Comparison of ENCODE assay signal across 8 mouse cellular contexts in the genomic region with DNA sequence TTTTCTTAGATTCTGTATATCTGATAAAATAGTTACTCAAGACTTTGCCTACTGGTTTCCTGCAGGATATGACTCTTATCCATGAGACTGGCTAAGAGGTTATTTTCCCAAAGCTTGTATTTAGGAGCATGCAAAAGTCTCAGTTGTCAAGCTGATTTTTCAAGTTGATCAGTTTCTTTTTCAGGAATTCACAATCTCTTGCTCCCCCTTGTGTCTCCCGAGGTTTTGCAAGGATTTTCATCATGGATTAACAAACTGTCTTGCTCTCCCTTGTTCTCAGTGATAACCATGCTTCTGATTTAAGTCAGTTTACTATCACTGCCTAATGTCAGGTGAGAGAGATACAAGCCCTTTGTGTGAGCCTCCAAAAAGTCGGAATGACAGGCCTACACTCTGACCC. TPM values are rescaled to one million over a fixed set of nuclear protein-coding genes. Genes with fewer than 3 reads are reported as not detected.
DNase-seq lines count a peak whose midpoint lies in the region; ATAC-seq and TF ChIP-seq lines count a peak whose summit lies in the region.
"Had no signal": no experiment of that assay in that cellular context is flagged by ENCODE, and none has a peak within 500 bp of the region (broad histone marks: within the 10 kb centered on the region; RNA-seq: fewer than 3 reads in every experiment).

No protein-coding gene starts in this region.

- H3K4me1 ChIP-seq in embryonic facial prominence, embryonic 14.5 days (ENCODE audit: control insufficient read depth, insufficient read depth, low read length) = no peaks in the 10 kb centered on the region
- H3K4me1 ChIP-seq in lung, adult 2 months (ENCODE audit: control insufficient read depth, insufficient read depth, low read length) = no peaks in the 10 kb centered on the region

- CTCF ChIA-PET in Patski (lab: Charles Lee) = interaction anchor here (1.4 kb wide), 1 partner anchor 11 kb away, joined by 3 read pairs; no protein-coding TSS in a partner anchor

- POLR2A ChIA-PET in Patski (lab: Charles Lee) = no interaction called here

- peak; percentile 33 for DNase-seq in kidney, postnatal 10 days
- DNase-seq in kidney, adult 18-20 months = no peak
- no peak for DNase-seq in Patski (ENCODE audit: low read depth, low spot score)
- DNase-seq in embryonic facial prominence, embryonic 14.5 days (ENCODE audit: low spot score) = peak; percentile 14
- DNase-seq in lung, adult 2 months = no peak
- DNase-seq in natural killer cell, adult 2 months (ENCODE audit: low spot score in 2 of 2) = no peak
- DNase-seq in spleen, postnatal 36 days (ENCODE audit: low spot score in 2 of 2) = no peak

- no peaks in the 10 kb centered on the region for H3K27me3 ChIP-seq in Patski
- H3K27me3 ChIP-seq in embryonic facial prominence, embryonic 14.5 days (replicated peaks; ENCODE audit: control insufficient read depth, insufficient read depth, low read length) = no peaks in the 10 kb centered on the region

- no peak overlapping the region for H3K4me2 ChIP-seq in embryonic facial prominence, embryonic 14.5 days (ENCODE audit: low read depth, low read length)

- in situ Hi-C loops in Patski (cut with MboI; ENCODE audit: low pct_unique_long_range_greater_than_20kb) = loop anchor here (5.0 kb wide), 1 partner anchor 47 kb away; no protein-coding TSS in a partner anchor

- TF ChIP-seq POLR2A in lung, adult 2 months (IDR thresholded peaks at IDR 0.05; ENCODE audit: borderline replicate concordance, extremely low read depth, low read depth, low read length) = no peak

- no peak overlapping the region for H3K9ac ChIP-seq in embryonic facial prominence, embryonic 14.5 days (ENCODE audit: low read depth, low read length)

- peak; percentile 39 for TF ChIP-seq CTCF in Patski (IDR thresholded peaks at IDR 0.05)
- peak; percentile 11; the same call in 1 of the 2 replicates for TF ChIP-seq CTCF in lung, adult 2 months (IDR thresholded peaks at IDR 0.05; ENCODE audit: insufficient read depth, low read length)

- H3K4me3 ChIP-seq in embryonic facial prominence, embryonic 14.5 days (ENCODE audit: low read depth, low read length) = no peak overlapping the region
- H3K4me3 ChIP-seq in lung, adult 2 months (replicated peaks; ENCODE audit: extremely low read depth, low read depth, low read length) = no peak overlapping the region

- H3K9me3 ChIP-seq in embryonic facial prominence, embryonic 14.5 days (ENCODE audit: control insufficient read depth, low read length) = no peaks in the 10 kb centered on the region

- no peaks in the 10 kb centered on the region for H3K36me3 ChIP-seq in embryonic facial prominence, embryonic 14.5 days (ENCODE audit: control insufficient read depth, insufficient read depth, low read length)

- H3K27ac ChIP-seq in embryonic facial prominence, embryonic 14.5 days (replicated peaks; ENCODE audit: low read depth, low read length) = no peak overlapping the region

- no peak for ATAC-seq in Patski
- ATAC-seq in embryonic facial prominence, embryonic 14.5 days (ENCODE audit: low read depth) = no peak

- WGBS in embryonic facial prominence, embryonic 14.5 days = 47% methylated on average over 2 of the region's 2 CpGs
- 39% methylated on average over 2 of the region's 2 CpGs for WGBS in lung, adult 2 months

RNA-seq across cellular contexts. Expression of a gene that starts 30.5 kb away (rescaled TPM):
- not detected for polyA plus RNA-seq in Patski (2021)
- not detected in 2 replicates for polyA plus RNA-seq in embryonic facial prominence, embryonic 14.5 days (2014; fragmentation: Nextera tagmentation; extraction: Ambion mirVana)
- polyA plus RNA-seq in lung, adult 2 months (2012; rRNA removed) = not detected in 2 replicates
- polyA plus RNA-seq: stomach, embryonic 14.5 days had no signal

Comparison
In these comparisons a context has a peak if more than half of its experiments do, and no peak if none do; other contexts are left out.
1. DNase-seq: peak in kidney, postnatal 10 days (single experiment) and embryonic facial prominence, embryonic 14.5 days (single experiment); none in kidney, adult 18-20 months (single experiment), Patski (single experiment), lung, adult 2 months (single experiment), natural killer cell, adult 2 months (0 of 2) and spleen, postnatal 36 days (0 of 2).